Mouse (Mus musculus) heart, postnatal 0 days (tissue): Measurements from ENCODE around the gene Itgav. TPM values are rescaled to one million over a fixed set of nuclear protein-coding genes. Genes with fewer than 3 reads are reported as not detected.
A peak's percentile ranks its signal among the peaks of the same experiment; 100 is the strongest.

Experiments
- ATAC-seq: fragments of 200-750 bp; cut with Nextera tagmentation; 2 replicates; pipeline ENCODE4 v1.8.0; 2017; ENCODE audit warnings: low read depth, moderate number of reproducible peaks, moderate library complexity; ENCODE audit not compliant: insufficient read depth
- DNase-seq: peaks from one replicate; pipeline ENCODE4 v3.0.0-alpha.2; 2016; ENCODE audit warnings: low spot score
- H3K27ac ChIP-seq: fragments of 300-500 bp; sonication (generic); 2 replicates; pipeline ENCODE4 v1.5.1; 2014; ENCODE audit warnings: low read depth, mild to moderate bottlenecking
- H3K27me3 ChIP-seq: fragments of 300-500 bp; sonication (generic); 2 replicates; pipeline ENCODE4 v1.6.1; 2014; ENCODE audit warnings: low read length, mixed read lengths; ENCODE audit not compliant: control insufficient read depth, insufficient read depth
- H3K36me3 ChIP-seq: fragments of 300-500 bp; sonication (generic); replicated peaks from 2 replicates; pipeline ENCODE4 v1.6.1; 2014; ENCODE audit warnings: low read length, mixed read lengths; ENCODE audit not compliant: control insufficient read depth, insufficient read depth
- H3K4me1 ChIP-seq: fragments of 300-500 bp; sonication (generic); 2 replicates; pipeline ENCODE4 v1.6.1; 2014; ENCODE audit warnings: antibody characterized with exemption; ENCODE audit not compliant: control insufficient read depth, insufficient read depth
- H3K4me2 ChIP-seq: fragments of 300-500 bp; sonication (generic); 2 replicates; pipeline ENCODE4 v1.6.1; 2014; ENCODE audit warnings: low read depth, mild to moderate bottlenecking, low read length, moderate library complexity
- H3K4me3 ChIP-seq: fragments of 300-500 bp; sonication (generic); 2 replicates; pipeline ENCODE4 v1.5.1; 2014; ENCODE audit warnings: low read depth, low read length
- H3K9ac ChIP-seq: fragments of 300-500 bp; sonication (generic); replicated peaks from 2 replicates; pipeline ENCODE4 v1.6.1; 2014; ENCODE audit warnings: low read depth, low read length, mixed read lengths
- H3K9me3 ChIP-seq: fragments of 300-500 bp; sonication (generic); replicated peaks from 2 replicates; pipeline ENCODE4 v1.6.1; 2016; ENCODE audit warnings: low read length; ENCODE audit not compliant: control insufficient read depth
- CTCF ChIP-seq: IDR thresholded peaks from 2 replicates; pipeline ENCODE4 v1.5.1; 2016; ENCODE audit warnings: antibody characterized with exemption, control low read depth, low read depth
- EP300 ChIP-seq: IDR thresholded peaks from 2 replicates; pipeline ENCODE4 v1.6.1; 2016; ENCODE audit warnings: antibody characterized with exemption, low read depth
- WGBS: fragments of 180-500 bp; shearing (Covaris S2); extraction: QIAGEN DNeasy Blood & Tissue Kit; methylation state at CpG from one replicate; pipeline ENCODE4 v1.1.7; 2014; 5-methylcytosine and 5-hydroxymethylcytosine counted together
- polyA plus RNA-seq: library from polyadenylated mRNA; unstranded; fragments of >200 nt; fragmentation: Nextera tagmentation; extraction: Ambion mirVana; gene quantifications from 2 replicates; pipeline ENCODE4 v1.2.1, GENCODE M21; 2015
- total RNA-seq: library from RNA; depleted of rRNA; stranded (reverse); fragments of >200 nt; gene quantifications from 2 replicates; pipeline ENCODE4 v1.2.3, GENCODE M21; 2014; ENCODE audit warnings: low replicate concordance

The Itgav gene
- total and polyA plus RNA-seq, 2 experiments from 2014 or later: 42.1 to 66.4 TPM

GRCm38 (mm10) chr2:83771155-83771812, 47.1 kb downstream of the Itgav start:
- WGBS: 56% methylated on average over 7 of the region's 7 CpGs
- peaks cover 10% of the 10 kb centered on the region for H3K27me3 ChIP-seq
- DNase-seq (peak; percentile 72), ATAC-seq (no peak)
- TF ChIP-seq EP300 (no peak), CTCF (peak; percentile 89)
- no peak overlapping the region for H3K4me2 ChIP-seq
- no peak overlapping the region for H3K4me3 ChIP-seq
- H3K9me3 ChIP-seq: no peaks in the 10 kb centered on the region
- H3K36me3 ChIP-seq: peaks cover 42% of the 10 kb centered on the region
- no peak overlapping the region for H3K27ac ChIP-seq
- H3K4me1 ChIP-seq: no peaks in the 10 kb centered on the region
- H3K9ac ChIP-seq: no peak overlapping the region

- H3K36me3 ChIP-seq: peaks cover 64% of the 10 kb centered on the region
- WGBS: 89% methylated on average over 20 of the region's 20 CpGs
These were observed 67.3 kb downstream of the Itgav start for GRCm38 (mm10) chr2:83791330-83792073.

GRCm38 (mm10) chr2:83792102-83792501, 67.9 kb downstream of the Itgav start:
- Histone ChIP-seq H3K4me2 (no peak overlapping the region), H3K36me3 (peaks cover 64% of the 10 kb centered on the region), H3K9ac (no peak overlapping the region), H3K4me3 (no peak overlapping the region), H3K9me3 (no peaks in the 10 kb centered on the region), H3K4me1 (no peaks in the 10 kb centered on the region), H3K27ac (no peak overlapping the region), H3K27me3 (no peaks in the 10 kb centered on the region)
- 91% methylated on average over 4 of the region's 4 CpGs for WGBS
- ATAC-seq (no peak), DNase-seq (no peak)
- TF ChIP-seq EP300: no peak

More at GRCm38 (mm10) chr2:83791330-83792073, 67.3 kb downstream of the Itgav start:
- no peaks in the 10 kb centered on the region for H3K27me3 ChIP-seq
- TF ChIP-seq EP300: no peak
- TF ChIP-seq CTCF: no peak
- no peak overlapping the region for H3K4me2 ChIP-seq
- no peak overlapping the region for H3K4me3 ChIP-seq
- no peak for ATAC-seq
- no peak for DNase-seq
- H3K4me1 ChIP-seq: no peaks in the 10 kb centered on the region
- no peak overlapping the region for H3K9ac ChIP-seq
- no peaks in the 10 kb centered on the region for H3K9me3 ChIP-seq
- no peak overlapping the region for H3K27ac ChIP-seq

- TF ChIP-seq CTCF (no peak), EP300 (no peak)
- Histone ChIP-seq H3K9me3 (no peaks in the 10 kb centered on the region), H3K4me1 (no peaks in the 10 kb centered on the region), H3K27me3 (no peaks in the 10 kb centered on the region), H3K36me3 (peaks cover 79% of the 10 kb centered on the region), H3K9ac (no peak overlapping the region), H3K4me2 (no peak overlapping the region), H3K27ac (no peak overlapping the region), H3K4me3 (no peak overlapping the region)
- 78% methylated on average over 4 of the region's 4 CpGs for WGBS
- no peak for ATAC-seq
- no peak for DNase-seq
These were observed 71.6 kb downstream of the Itgav start for GRCm38 (mm10) chr2:83795766-83796165.

GRCm38 (mm10) chr2:83797902-83798497, 73.8 kb downstream of the Itgav start:
- H3K4me3 ChIP-seq: no peak overlapping the region
- no peak overlapping the region for H3K4me2 ChIP-seq
- H3K9me3 ChIP-seq: no peaks in the 10 kb centered on the region
- H3K27me3 ChIP-seq: no peaks in the 10 kb centered on the region
- H3K27ac ChIP-seq: no peak overlapping the region
- no peak for ATAC-seq
- WGBS: 72% methylated on average over 9 of the region's 9 CpGs
- DNase-seq: no peak
- peaks cover 81% of the 10 kb centered on the region for H3K36me3 ChIP-seq
- no peak for TF ChIP-seq EP300
- no peak for TF ChIP-seq CTCF
- no peak overlapping the region for H3K9ac ChIP-seq
- no peaks in the 10 kb centered on the region for H3K4me1 ChIP-seq
